In genomic region chr17:29047697-29048514, GRCm38 (mm10) we compare ENCODE assay signal across 17 mouse cellular contexts. TPM values are rescaled to one million over a fixed set of nuclear protein-coding genes. Genes with fewer than 3 reads are reported as not detected.
DNase-seq lines count a peak whose midpoint lies in the region; ATAC-seq and TF ChIP-seq lines count a peak whose summit lies in the region.
"Had no signal": no experiment of that assay in that cellular context is flagged by ENCODE, and none has a peak within 500 bp of the region (broad histone marks: within the 10 kb centered on the region; RNA-seq: fewer than 3 reads in every experiment).

No protein-coding gene starts in this region.

- H3K79me2 ChIP-seq in CH12.LX (replicated peaks; ENCODE audit: control insufficient read depth, extremely low read depth, insufficient read depth, poor library complexity, severe bottlenecking), result peaks cover 6% of the 10 kb centered on the region; the same call in 1 of the 2 replicates

- no peak overlapping the region for H3K9ac ChIP-seq in liver, postnatal 0 days (replicated peaks)
- no peak overlapping the region for H3K9ac ChIP-seq in liver, embryonic 12.5 days
- no peak overlapping the region for H3K9ac ChIP-seq in CH12.LX (ENCODE audit: insufficient read depth, low read depth)
- H3K9ac ChIP-seq: liver, embryonic 15.5 days; neural tube, embryonic 15.5 days had no signal

- WGBS in liver, postnatal 0 days (ENCODE audit: insufficient replicate concordance), result 75% methylated on average over 3 of the region's 3 CpGs
- 65% methylated on average over 3 of the region's 3 CpGs for WGBS in liver, embryonic 12.5 days (ENCODE audit: insufficient replicate concordance)

- TF ChIP-seq RAD21 in CH12.LX (IDR thresholded peaks at IDR 0.05; ENCODE audit: low read depth, low read length), result no peak; the same call in 1 of the 2 replicates

- TF ChIP-seq CTCF in liver, postnatal 0 days (IDR thresholded peaks at IDR 0.05; ENCODE audit: low read depth), result peak; percentile 33; the same call in 1 of the 2 replicates
- TF ChIP-seq CTCF in CH12.LX (conservative IDR thresholded peaks at IDR 0.05 in 1 of 2, IDR thresholded peaks at IDR 0.05 in 1 of 2; ENCODE audit: low read depth in 2 of 2, low read length in 2 of 2), result peak in 1 of 2 experiments; percentile 33; a peak in 2 of 4 replicates

- peaks cover 28% of the 10 kb centered on the region for H3K4me1 ChIP-seq in liver, postnatal 0 days (ENCODE audit: insufficient read depth)
- peaks cover 17% of the 10 kb centered on the region for H3K4me1 ChIP-seq in liver, embryonic 12.5 days
- H3K4me1 ChIP-seq in CH12.LX (ENCODE audit: control insufficient read depth in 1 of 2, insufficient read depth in 2 of 2), result peaks cover 0 to 9% of the 10 kb centered on the region in 2 experiments; a peak in 2 of 4 replicates

- DNase-seq in heart, adult 11 months, result peak; percentile 78
- DNase-seq in heart, postnatal 4 days, result no peak
- no peak for DNase-seq in liver, postnatal 0 days
- no peak for DNase-seq in CH12.LX (ENCODE audit: extremely low read depth)
- DNase-seq in naive thymus-derived CD4-positive, alpha-beta T cell, adult 2 months (ENCODE audit: low read depth), result peak; percentile 33
- no peak for DNase-seq in urinary bladder, postnatal 25 days (ENCODE audit: low spot score)
- DNase-seq: cerebellum, adult 8-10 months; kidney, postnatal 10 days; lung, postnatal 4 days; right cerebral cortex, postnatal 4 days; thymus, postnatal 4 days had no signal

- TF ChIP-seq EP300 in liver, postnatal 0 days (IDR thresholded peaks at IDR 0.05; ENCODE audit: low read depth), result no peak
- TF ChIP-seq EP300 in CH12.LX (IDR thresholded peaks at IDR 0.05; ENCODE audit: low read length), result no peak

- dilution Hi-C loops in CH12.LX (cut with MboI; ENCODE audit: extremely low pct_ligation_motif_present, extremely low pct_unique_long_range_greater_than_20kb, low sequenced_read_pairs), result no loop called here

- ATAC-seq in liver, postnatal 0 days, result no peak
- no peak for ATAC-seq in liver, embryonic 12.5 days
- ATAC-seq: CD4-positive, CD25-positive, alpha-beta regulatory T cell, adult 4 months had no signal

- no peak overlapping the region for H3K27ac ChIP-seq in liver, postnatal 0 days (ENCODE audit: low read depth)
- no peak overlapping the region for H3K27ac ChIP-seq in liver, embryonic 12.5 days
- H3K27ac ChIP-seq in CH12.LX (ENCODE audit: insufficient read depth, low read depth), result no peak overlapping the region
- H3K27ac ChIP-seq: left cerebral cortex, adult 2 months; liver, embryonic 15.5 days; midbrain, embryonic 10.5 days had no signal

- H3K36me3 ChIP-seq in liver, postnatal 0 days (replicated peaks; ENCODE audit: insufficient read depth, low read length), result peaks cover 46% of the 10 kb centered on the region
- H3K36me3 ChIP-seq in liver, embryonic 12.5 days, result peaks cover 51% of the 10 kb centered on the region
- H3K36me3 ChIP-seq in CH12.LX (replicated peaks in 1 of 2; ENCODE audit: control insufficient read depth in 1 of 2, insufficient read depth in 1 of 2, low read length in 1 of 2), result peaks cover 46 to 83% of the 10 kb centered on the region in 2 experiments

- in situ Hi-C loops in CH12.LX (cut with MboI; ENCODE audit: low pct_ligation_motif_present, low pct_unique_long_range_greater_than_20kb, low sequenced_read_pairs), result loop anchor here (5.0 kb wide), 3 partner anchors 44 to 199 kb away; partner anchors contain the start of gene Cdkn1a

- H3K9me3 ChIP-seq in liver, postnatal 0 days (ENCODE audit: low read length), result no peaks in the 10 kb centered on the region
- H3K9me3 ChIP-seq in liver, embryonic 12.5 days (replicated peaks), result no peaks in the 10 kb centered on the region
- H3K9me3 ChIP-seq in CH12.LX (replicated peaks; ENCODE audit: low read length), result no peaks in the 10 kb centered on the region
- H3K9me3 ChIP-seq: liver, embryonic 15.5 days; midbrain, embryonic 10.5 days; neural tube, embryonic 15.5 days had no signal

- no peaks in the 10 kb centered on the region for H3K27me3 ChIP-seq in liver, postnatal 0 days (ENCODE audit: insufficient read depth, low read length)
- H3K27me3 ChIP-seq in liver, embryonic 12.5 days (replicated peaks), result no peaks in the 10 kb centered on the region
- H3K27me3 ChIP-seq in CH12.LX (replicated peaks), result no peaks in the 10 kb centered on the region
- H3K27me3 ChIP-seq: liver, embryonic 15.5 days; neural tube, embryonic 15.5 days had no signal

- no peak overlapping the region for H3K4me2 ChIP-seq in liver, postnatal 0 days (ENCODE audit: low read depth, low read length)
- H3K4me2 ChIP-seq in liver, embryonic 12.5 days, result no peak overlapping the region
- no peak overlapping the region for H3K4me2 ChIP-seq in CH12.LX (ENCODE audit: insufficient read depth, low read depth, poor library complexity, severe bottlenecking)
- H3K4me2 ChIP-seq: liver, embryonic 15.5 days; neural tube, embryonic 15.5 days had no signal

- H3K4me3 ChIP-seq in liver, postnatal 0 days (ENCODE audit: low read depth, low read length), result no peak overlapping the region
- no peak overlapping the region for H3K4me3 ChIP-seq in liver, embryonic 12.5 days
- no peak overlapping the region for H3K4me3 ChIP-seq in CH12.LX (replicated peaks in 1 of 3; ENCODE audit: low read depth in 2 of 3, low read length in 2 of 3, poor library complexity in 1 of 3)
- H3K4me3 ChIP-seq: left cerebral cortex, adult 2 months; liver, embryonic 15.5 days; midbrain, embryonic 10.5 days; neural tube, embryonic 15.5 days had no signal

- TF ChIP-seq POLR2A in CH12.LX (IDR thresholded peaks at IDR 0.05; ENCODE audit: low read depth, low read length), result no peak; the same call in none of the 2 replicates

TF ChIP-seq in CH12.LX, 34 proteins besides CTCF, POLR2A, EP300 and RAD21:
- TF ChIP-seq MXI1 (IDR thresholded peaks at IDR 0.05; ENCODE audit: low read depth, low read length), result no peak
- TF ChIP-seq GABPA (IDR thresholded peaks at IDR 0.05; ENCODE audit: insufficient replicate concordance, low read depth, low read length), result no peak
- 0 out of 2 replicates have a peak, but pooled peaks have one; percentile 18 for TF ChIP-seq CHD2 (IDR thresholded peaks at IDR 0.05; ENCODE audit: low read length)
- TF ChIP-seq ELF1 (IDR thresholded peaks at IDR 0.05; ENCODE audit: low read depth, low read length), result no peak
- peak; percentile 83; the same call in 1 of the 2 replicates for TF ChIP-seq POLR2AphosphoS2 (IDR thresholded peaks at IDR 0.05; ENCODE audit: low read depth, low read length)
- TF ChIP-seq SMC3 (IDR thresholded peaks at IDR 0.05; ENCODE audit: low read depth, low read length), result peak; percentile 20; the same call in 1 of the 2 replicates

RNA-seq across cellular contexts. Expression of gene Srsf3, which starts 15.5 kb away (rescaled TPM):
- total RNA-seq in heart, postnatal 4 days (2021), result 100 to 1,000 TPM; 224 to 227 TPM
- polyA plus RNA-seq in liver, postnatal 0 days (2015; fragmentation: Nextera tagmentation; extraction: Ambion mirVana), result 163 and 166 TPM in 2 replicates
- 372 and 377 TPM in 2 replicates for polyA plus RNA-seq in liver, embryonic 12.5 days (2016; fragmentation: Nextera tagmentation; extraction: Ambion mirVana)
- 171 and 266 TPM in 2 replicates for total RNA-seq in CH12.LX (2012; rRNA removed)
- total RNA-seq in CH12.LX (2014; rRNA removed), result 380 and 479 TPM in 2 replicates
- 687 and 712 TPM in 2 replicates for polyA plus RNA-seq in CH12.LX (2012; ENCODE audit: insufficient read length, low read depth)

RNA-seq across cellular contexts. Expression of gene Stk38, which starts 40.1 kb away (rescaled TPM):
- total RNA-seq in heart, postnatal 4 days (2021), result 10 to 100 TPM; 64.3 to 67.4 TPM
- polyA plus RNA-seq in liver, postnatal 0 days (2015; fragmentation: Nextera tagmentation; extraction: Ambion mirVana), result 32.6 and 34.5 TPM in 2 replicates
- 56.7 and 58.2 TPM in 2 replicates for polyA plus RNA-seq in liver, embryonic 12.5 days (2016; fragmentation: Nextera tagmentation; extraction: Ambion mirVana)
- total RNA-seq in CH12.LX (2012; rRNA removed) (25.9 and 29.0 TPM in 2 replicates), CH12.LX (2014; rRNA removed) (56.0 and 56.4 TPM in 2 replicates)
- 50.9 and 56.0 TPM in 2 replicates for polyA plus RNA-seq in CH12.LX (2012; ENCODE audit: insufficient read length, low read depth)

RNA-seq across cellular contexts. Expression of gene Cdkn1a, which starts 42.9 kb away (rescaled TPM):
- total RNA-seq in heart, postnatal 4 days (2021), result 10 to 100 TPM; 55.9 to 57.1 TPM
- 42.4 and 58.1 TPM in 2 replicates for polyA plus RNA-seq in liver, postnatal 0 days (2015; fragmentation: Nextera tagmentation; extraction: Ambion mirVana)
- 8.3 and 9.6 TPM in 2 replicates for polyA plus RNA-seq in liver, embryonic 12.5 days (2016; fragmentation: Nextera tagmentation; extraction: Ambion mirVana)
- 25.3 and 37.5 TPM in 2 replicates for total RNA-seq in CH12.LX (2012; rRNA removed)
- total RNA-seq in CH12.LX (2014; rRNA removed), result 9.1 and 10.6 TPM in 2 replicates
- polyA plus RNA-seq in CH12.LX (2012; ENCODE audit: insufficient read length, low read depth), result 55.0 and 59.1 TPM in 2 replicates

Comparison
In these comparisons a context has a peak if more than half of its experiments do, and no peak if none do; other contexts are left out.
1. DNase-seq: peak in heart, adult 11 months (single experiment) and naive thymus-derived CD4-positive, alpha-beta T cell, adult 2 months (single experiment); none in heart, postnatal 4 days (single experiment), liver, postnatal 0 days (single experiment), CH12.LX (single experiment) and urinary bladder, postnatal 25 days (single experiment).